Mouse (Mus musculus) thymus, postnatal 10 days (tissue): Measurements from ENCODE around the gene Wdr63.

Experiments used
- DNase-seq, 2 experiments: peaks; one replicate each; pipeline ENCODE4 v3.0.0; 2021; ENCODE audit warnings: low spot score in 2 of 2

The Wdr63 gene

DNA sequence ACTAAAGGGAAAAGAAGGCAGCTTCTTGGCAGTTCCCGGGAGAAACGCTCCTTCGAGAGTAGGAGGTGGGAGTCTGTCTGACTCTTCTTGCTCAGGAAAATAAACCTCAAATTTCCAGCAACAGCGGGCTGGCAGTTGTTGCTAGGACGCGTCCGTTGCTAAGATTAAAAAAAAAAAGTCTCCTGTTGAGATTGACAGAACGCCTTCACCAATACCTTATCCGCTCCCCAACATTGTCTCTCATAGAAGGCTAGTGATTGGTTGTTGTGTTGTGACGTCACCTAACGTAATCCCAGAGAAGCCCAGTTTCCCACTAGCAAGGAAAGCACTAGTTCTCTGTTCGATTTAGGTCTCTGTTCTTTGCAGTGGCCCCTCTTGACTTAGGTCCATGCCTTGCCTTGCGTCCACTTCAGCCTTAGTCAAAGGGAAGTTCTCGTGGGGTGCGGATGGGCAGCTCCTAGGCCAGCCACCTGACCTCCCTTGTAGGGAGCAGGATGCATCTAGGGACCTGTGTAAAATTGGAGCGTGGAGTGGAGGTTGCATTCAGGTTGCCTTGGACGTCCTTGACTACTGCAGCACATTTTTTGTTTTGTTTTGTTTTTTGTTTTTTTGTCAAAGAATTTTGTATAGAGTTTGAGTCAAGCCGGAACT is at the start of gene Wdr63:
Wdr63 (minus strand) TSS at position 210 of the 651 bp plus-strand sequence.
- peak; percentile 52 to 55 for DNase-seq

DNA sequence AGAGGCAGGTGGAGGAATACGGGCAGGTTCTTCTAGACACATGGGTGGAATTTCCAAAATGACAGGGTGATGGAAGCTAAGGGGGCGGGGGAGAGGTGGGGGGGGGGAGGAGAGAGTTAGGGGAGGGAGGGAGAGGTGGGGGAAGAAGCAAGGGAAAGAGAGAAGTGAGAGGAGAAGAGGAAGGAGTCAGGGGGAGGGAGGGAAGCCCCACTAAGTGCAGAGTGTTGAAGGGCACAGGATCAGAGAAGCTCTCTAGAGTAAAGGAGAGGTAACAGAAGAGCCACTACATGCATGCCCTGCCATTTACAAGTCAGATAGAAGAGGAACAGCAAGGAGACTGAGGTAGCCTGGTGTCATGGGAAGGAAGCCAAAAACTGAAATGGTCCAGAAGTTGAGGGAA is 48.9 kb upstream of the Wdr63 start:
- DNase-seq, result no peak

DNA sequence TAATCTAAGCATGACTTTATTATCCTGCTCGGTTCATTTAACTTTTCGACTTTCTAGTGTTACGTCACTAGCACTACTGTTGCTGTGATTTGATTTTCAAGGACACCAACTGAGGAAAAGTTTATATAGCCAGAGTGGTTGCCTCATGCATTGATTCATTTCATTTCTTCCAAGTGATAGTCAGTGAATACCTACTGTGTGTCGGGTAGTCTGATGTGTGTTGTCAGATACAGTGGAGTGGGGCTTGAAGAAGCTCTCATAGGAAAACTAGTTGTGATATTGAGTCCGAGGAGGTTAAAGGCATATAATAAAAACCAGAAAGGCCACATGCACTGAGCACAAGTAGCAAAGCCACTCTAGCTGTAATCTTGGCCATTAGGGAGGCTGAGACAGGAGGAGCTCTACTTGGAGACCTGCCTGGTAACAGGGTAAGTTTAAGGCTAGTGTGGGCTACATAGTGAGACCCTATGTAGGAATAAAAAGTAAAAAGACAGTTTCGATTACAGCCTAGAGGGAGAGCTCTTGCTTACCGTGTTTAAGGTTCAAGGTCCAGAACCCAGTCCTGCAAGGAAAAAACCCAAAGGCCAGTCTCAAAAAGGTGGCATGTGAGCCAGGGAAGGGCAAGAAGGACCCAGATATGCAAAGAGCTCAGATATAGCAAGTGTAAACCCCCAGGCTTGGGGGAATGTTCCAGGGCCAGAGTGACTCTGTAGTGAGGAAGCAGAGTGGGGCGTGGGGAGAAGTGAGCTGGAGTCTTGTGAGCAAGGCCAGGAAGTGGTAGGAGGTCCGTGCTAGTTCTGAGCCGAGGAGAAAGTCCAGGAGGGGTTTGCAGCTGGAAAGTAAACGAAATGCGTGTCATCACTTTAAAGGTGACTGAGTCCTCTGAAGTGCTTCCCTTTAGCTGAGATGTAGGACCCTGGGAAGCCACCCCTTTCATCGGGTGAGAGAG is 48.0 kb upstream of the Wdr63 start:
- DNase-seq, result no peak

DNA sequence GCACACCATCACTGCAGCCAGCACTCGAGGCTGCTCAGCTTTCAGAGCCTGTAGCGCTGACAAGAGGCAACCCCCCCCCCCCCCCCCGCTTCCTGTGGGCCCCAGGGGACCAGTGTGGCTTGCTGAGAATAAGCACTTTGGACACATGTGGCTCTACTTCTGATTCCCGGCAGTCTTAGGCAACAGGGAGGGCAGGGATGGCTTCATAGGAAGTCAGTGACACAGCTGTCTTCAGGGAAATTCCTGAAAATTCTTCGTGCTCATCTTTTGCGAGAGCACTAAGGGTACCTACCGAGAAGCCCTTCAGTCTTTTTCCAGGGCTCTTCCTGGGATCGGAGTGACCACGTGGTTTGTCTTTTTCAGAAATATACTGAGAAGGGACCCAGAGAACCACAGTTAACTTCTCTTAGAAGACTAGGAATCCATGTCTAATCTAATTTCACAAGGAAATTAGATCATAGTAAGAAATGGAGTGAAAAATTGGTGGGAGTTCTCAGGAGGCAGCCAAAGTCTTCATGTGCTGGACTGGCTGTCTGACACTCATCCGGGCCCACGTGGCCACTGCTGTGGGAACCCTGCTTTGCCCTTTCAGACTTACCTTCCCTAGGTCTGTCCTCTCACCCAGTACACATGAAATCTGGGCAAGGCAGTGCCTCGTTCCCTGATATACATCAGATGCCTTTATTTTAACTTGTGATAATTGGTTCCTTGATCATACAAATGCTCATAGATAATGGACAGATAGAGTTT is 46.1 kb upstream of the Wdr63 start:
- DNase-seq, result no peak

DNA sequence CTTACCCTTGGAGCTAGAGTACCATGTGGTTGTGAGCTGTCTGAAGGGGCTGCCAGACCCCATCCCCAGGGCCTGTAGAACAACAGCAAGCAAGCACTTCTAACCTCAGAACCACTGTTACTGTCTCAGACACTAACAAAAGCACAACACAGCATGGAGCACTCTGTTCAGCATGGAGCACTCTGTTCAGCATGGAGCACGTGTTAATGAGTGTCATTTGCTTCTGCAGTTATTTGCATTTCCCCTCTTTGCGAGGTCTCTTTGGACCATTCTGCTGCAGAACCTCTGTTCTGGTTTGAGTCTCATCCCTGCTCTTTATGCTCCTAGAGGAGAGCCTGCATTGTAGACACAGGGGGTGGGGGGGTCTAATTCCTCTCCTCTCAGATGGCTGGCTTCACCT is 45.0 kb upstream of the Wdr63 start:
- DNase-seq, result no peak

DNA sequence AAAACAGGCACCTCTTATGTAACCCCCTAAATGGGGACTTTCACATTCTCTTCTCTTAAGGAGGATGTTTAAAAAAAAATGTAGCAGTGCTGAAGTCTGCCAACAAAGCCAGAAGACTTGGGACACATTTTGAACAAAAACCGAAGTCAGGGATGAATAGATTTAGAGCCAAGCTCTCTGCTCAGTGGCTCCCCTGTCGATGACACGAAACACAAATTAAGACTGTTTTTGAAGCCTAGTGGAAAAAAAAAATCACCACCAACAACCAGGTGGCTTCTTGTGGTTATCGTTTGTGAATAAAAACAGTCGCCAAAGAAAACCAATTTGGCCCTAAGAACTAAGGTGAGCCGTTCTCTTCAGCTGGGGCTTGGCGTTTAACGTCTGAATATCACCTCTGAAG is 44.4 kb upstream of the Wdr63 start:
- DNase-seq, result no peak

DNA sequence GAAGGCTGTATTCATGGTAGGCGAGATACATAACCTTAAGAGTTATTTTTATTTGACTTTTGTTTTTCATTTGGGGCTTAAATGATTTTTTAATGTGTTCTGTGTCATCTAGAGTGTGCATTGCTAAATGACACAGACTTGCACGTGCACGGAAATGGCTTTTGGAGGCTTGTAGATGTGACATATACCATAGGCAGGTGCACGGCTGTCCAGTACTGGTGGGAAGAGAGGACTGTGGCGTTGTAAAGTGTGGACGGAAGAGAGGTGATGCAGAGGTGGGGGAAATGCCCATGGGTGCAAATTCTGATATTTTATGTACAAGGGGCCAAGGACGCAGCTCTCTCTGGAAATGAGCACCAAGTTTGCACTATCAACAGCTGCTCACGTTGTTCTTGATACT is 43.8 kb upstream of the Wdr63 start:
- no peak for DNase-seq

DNA sequence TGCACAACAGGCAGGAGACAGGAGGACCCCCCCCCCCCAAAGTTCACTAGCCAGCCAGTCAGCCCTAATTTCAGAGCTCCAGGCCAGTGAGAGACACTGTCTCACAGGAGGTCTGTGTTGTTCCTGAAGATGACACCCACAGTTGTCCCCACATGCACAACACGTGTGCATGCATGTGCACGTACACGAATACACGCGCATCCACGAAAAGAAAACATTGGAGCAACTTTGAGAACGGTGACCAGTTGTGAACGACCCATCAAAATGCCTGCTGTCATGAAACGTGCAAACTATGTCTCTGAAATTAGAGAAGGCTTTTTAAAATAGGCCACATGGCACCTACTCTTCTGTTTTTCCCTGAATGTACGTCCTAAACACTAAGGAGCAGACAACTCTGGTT is 43.4 kb upstream of the Wdr63 start:
- DNase-seq, result no peak

DNA sequence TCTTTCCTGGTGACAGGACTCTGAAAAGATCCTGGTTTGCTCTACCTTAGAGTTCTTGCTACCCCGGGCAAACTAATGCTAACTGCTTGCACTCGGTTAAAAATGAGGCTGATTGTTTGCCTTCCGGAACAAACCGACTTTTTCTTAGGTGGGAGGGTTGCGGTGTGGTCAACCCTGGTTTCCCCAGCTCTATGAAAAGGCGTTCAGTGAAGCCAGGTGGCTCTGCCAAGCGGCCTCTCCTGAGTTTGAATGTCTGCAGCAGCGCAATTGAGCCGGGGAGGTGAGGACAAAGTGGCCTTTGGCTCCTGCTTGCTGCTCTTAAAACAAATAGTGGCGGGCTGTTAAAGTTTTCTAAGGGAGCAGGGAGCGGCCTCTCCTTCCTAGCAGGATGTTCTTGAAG is 42.6 kb upstream of the Wdr63 start:
- DNase-seq, result peak; percentile 24 to 50

DNA sequence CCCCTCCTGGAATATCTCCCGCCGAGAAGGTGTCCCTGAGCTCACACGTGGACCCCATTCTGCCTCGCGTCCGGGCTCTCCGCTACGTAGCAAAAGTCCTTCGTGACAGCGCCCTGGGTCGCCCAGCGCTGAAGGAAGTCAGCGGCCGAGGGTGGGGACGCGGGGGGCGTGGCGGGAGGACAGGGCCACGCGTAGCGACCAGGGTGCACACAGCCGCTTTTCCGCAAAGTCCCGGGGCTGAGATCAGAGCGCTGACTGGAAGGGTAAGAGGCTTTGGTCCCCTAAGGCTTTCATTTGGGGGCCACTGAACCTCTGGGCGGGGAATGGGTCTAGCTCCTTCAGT is 42.1 kb upstream of the Wdr63 start:
- peak; percentile 40 to 60 for DNase-seq

DNA sequence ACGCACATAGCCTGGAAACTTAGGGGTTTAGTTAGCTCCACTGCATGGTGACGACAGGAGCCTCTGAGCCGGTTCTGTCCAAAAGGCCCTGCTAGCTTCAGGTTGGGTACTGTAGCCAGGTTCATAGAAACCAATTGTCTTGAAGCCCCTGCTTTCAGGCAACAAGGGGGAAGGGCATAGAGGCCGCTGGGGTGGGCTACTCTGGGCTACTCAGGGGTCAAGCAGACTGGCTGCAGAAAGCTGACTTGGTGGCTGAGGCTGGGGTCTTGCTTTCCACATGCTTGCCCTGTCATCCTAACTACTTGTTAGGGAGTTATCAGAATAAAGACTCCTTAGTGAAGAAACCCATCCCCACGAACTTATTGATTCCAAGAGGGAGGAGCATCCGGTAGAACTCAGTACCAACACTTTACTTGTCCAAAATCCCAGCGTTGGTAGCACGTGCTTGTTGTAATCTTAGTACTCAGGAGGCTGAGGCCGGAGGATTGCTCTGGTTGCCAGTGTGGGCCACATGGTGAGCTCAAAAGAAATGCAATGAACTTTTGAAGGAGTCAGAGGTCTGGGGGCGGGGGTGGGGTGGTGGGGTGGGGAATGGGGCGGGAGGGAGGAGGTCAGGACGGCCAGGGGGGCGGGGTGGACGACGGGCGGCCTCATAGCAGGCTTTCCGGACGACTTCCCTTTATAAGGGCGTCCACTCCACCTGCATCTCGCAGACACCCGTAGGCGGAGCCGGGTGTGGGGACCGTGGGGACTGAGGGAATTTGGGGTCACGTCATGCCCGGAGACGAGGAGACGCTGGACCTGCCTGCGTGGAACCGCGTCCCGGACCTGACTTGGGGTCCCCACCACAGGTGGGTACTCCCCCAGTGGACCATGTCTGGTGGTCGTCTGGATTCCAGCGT is 41.5 kb upstream of the Wdr63 start, which contains the start of gene Mcoln2:
Mcoln2 (plus strand) TSS at position 678 of the 902 bp plus-strand sequence.
- peak; percentile 26 to 36 for DNase-seq

DNA sequence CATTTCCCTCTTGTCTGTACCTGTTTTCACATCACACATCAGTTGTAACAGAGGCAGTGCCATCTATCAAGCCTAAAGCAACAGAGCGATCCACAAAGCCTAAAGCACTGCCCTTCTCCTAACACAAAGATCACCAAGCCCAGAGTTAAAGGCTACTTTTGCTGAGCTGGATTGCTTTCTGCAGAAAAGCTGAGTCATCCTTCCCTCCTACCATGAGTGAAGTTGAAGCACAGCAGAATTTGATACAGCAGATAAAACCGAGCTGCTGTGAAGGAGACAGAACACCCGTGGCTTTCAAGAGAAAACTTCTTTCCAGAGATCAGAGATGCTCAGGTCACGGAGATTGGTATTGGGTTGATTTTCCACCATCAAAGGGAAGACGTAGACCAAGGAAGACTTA is 38.2 kb upstream of the Wdr63 start:
- peak in 1 of 2 experiments; percentile 30 for DNase-seq

DNA sequence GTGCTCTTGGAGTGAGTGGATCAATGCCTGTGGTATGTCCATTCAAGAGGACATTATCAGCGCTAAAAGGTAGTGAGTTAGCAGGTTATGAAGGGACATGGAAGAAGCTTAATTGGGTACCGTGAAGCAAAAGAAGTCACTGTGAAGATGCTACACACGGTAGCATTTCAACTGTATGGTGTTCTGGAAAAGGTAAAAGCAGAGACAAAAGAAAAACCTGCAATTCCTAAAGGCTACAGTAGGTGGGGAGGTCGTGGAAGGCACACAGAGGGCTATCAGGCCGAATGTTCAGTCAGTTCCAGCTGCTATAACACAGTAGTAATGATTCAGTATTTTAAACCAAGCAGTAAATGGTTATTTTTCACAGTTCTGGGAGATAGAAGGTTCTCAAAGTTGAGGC is 37.6 kb upstream of the Wdr63 start:
- DNase-seq, result no peak

DNA sequence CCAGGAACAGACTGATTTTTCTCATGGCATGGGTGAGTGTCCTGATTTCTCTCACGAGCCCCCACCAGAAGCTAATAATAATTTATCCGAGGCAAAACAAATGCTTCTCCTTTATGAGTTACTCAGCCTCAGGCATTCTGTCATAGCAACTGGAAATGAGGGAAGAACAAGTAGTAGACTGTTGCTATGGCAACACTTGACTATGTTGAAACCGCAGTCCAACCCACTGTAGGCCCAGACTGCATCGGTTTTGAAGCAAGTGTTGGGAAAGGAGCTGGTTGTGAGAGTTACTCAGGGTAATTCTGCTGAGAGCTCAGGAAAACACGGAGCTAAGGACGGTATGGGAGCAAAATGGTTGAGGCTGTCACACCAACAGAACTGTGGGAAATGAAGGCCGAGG is 34.6 kb upstream of the Wdr63 start:
- no peak for DNase-seq

DNA sequence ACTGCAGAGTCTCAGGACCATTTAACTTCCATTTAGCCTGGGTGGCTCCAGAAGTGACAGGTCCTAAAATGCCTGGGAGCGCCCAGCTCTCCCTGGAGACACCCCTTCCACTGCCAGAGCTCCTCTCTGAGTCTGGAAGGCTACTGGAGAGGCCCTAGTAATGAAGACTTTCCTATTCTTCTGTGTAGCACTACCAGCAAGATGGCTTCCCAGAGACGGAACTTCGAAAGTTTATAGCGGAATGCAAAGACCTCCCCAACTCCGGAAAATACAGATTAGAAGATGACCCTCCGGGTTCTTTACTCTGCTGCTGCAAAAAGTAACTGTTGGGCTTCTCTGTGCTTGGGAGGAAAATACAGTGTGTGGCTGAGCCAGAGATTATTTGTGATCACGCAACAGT is 32.3 kb upstream of the Wdr63 start:
- no peak for DNase-seq

DNA sequence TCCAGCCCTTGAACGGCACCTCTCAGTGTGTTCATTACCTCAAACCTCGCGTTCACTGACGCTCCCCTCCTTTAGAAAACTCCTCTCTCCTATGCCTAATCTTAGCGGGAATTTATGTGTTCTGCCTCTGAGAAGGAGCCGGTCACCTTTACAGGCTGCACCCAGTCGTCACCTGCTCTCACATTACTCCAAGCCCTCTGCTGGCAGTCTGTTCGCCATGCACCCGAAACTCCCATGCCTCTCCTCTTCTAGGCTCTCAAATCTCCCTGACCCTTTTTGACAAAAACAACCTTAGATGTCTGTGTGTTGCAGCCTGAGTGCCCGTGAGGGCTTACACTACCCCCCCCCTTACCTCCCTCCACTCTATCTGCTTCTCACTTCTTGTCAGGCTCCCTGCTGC is 28.5 kb upstream of the Wdr63 start:
- DNase-seq, result no peak

DNA sequence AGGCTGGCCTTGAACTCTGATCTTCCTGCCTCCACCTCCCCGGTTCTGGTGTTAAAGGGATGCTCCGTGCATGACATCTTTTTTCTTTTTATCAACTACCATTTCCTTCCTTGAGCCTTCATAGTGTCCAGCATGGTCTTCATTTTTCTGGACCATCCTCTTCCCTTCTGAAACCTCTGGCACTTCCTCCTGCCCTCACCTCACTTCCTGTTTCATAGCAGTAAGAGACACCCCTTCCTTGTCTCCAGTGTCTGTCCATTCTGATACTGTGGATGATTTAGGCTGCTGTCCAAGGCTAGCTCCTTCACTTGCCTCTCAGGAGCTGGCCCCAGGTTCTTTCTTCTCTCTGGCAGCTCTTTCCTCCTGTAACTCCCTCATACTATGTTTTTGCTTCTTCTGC is 27.5 kb upstream of the Wdr63 start:
- DNase-seq, result no peak

DNA sequence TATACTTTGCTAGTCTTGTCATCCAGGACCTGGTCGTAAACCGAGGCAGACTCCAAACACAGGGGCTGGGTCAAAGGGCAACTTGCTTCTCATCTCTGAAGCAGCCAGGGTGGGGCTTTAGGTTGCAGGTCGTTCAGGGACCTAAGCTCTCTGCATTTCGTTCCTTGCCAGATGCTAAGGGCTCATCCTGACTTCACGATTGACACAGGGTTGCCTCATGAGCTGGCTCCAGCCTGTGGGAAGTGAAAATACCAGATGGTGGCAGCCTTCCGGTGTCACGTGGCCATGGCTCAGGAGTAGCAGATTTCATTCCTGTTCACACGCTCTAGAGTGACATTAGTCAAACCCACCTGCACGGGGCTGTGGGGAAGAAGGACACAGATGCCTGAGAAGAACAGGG is 26.9 kb upstream of the Wdr63 start:
- no peak for DNase-seq

DNA sequence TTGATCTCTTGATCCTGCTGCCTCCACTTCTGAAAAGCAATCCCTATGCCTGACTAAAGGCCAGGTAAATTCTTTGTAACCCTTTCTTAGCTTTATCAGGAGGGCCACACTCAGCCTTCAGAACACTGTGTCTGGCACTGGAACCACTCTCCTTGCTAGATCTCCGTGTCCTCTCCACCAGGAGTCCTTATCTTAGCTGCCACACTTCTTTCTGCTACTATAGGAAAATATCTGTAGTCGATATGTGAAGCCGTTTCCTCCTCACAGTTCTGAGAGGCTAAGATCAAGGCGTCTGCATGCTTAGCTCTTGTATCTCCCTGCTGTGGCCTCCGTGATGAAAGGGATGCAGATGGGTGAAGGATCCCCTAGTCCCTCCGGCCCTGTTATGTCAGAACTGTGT is 19.3 kb upstream of the Wdr63 start:
- no peak for DNase-seq

DNA sequence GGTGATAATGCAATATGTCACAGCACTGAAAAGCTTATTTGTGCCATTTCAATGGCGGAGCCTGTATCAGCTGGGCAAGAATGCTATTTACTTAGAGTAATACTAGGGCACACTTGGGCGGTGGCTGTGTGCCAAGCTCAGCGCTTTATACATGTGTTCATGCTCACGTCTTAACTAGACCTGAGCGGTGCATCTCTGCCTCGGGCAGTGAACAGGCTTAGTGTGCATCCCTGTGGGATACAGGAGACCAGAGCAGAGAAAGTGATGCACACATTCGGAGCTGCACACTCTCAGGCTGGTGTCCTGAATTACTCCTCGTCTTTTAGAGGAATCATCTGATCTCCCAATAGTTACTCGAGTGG is 15.5 kb upstream of the Wdr63 start:
- no peak for DNase-seq

DNA sequence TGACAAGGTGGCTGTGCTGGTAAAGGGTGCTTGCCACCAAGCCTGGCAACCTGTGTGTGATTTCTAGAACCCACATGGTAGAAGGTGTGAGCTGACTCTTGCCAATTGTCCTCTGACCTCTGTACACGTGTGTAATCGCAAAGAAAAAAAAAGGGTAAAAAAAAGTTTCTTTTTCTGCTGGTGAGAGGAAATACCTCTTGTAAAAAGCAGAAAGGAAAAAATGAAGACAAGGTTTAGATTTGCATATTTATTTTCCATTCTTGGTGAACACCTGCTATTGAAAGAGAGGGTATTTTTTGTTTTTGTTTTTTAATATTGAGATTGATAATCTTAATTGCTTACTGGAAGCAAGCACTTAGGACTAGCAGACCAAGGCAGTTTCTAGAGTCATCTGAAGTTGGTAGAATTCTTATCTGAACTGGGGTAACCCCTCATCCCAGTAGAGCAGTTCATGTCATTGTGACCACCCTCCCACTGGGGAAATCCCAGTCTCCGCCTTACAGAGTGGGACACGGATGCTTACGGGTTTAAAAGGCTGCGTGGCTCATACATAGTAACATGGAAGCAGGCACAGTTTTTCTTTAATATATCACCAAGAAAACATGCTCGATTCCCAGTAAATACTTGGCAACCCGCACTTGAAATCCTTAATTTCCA is 15.0 kb upstream of the Wdr63 start:
- no peak for DNase-seq
